Mouse (Mus musculus) embryonic fibroblast, embryonic 13.5 days (primary cell): ENCODE data around the gene Cyren. TPM values are rescaled to one million over a fixed set of nuclear protein-coding genes. Genes with fewer than 3 reads are reported as not detected.

Source experiments
- H3K27ac ChIP-seq: 2 replicates; pipeline ENCODE4 v1.5.1; 2012; ENCODE audit warnings: low read length, control low read depth, inconsistent platforms; ENCODE audit not compliant: insufficient read depth
- H3K4me1 ChIP-seq: 2 replicates; pipeline ENCODE4 v1.6.1; 2011; ENCODE audit warnings: low read length; ENCODE audit not compliant: control insufficient read depth, insufficient read depth
- H3K4me3 ChIP-seq: 2 replicates; pipeline ENCODE4 v1.5.1; 2011; ENCODE audit warnings: mild to moderate bottlenecking, control low read depth, low read length; ENCODE audit not compliant: insufficient read depth
- CTCF ChIP-seq: IDR thresholded peaks from 2 replicates; pipeline ENCODE4 v1.5.1; 2011; ENCODE audit warnings: mild to moderate bottlenecking, control low read depth, low read length, moderate library complexity, borderline replicate concordance; ENCODE audit not compliant: insufficient read depth
- POLR2A ChIP-seq: IDR thresholded peaks from 2 replicates; pipeline ENCODE4 v1.6.1; 2011; ENCODE audit warnings: low read depth, mild to moderate bottlenecking, control low read depth, low read length, moderate library complexity
- polyA plus RNA-seq: library from polyadenylated mRNA; stranded (reverse); fragments of >200 nt; gene quantifications from 2 replicates; pipeline ENCODE4 v1.2.4, GENCODE M21; 2011; ENCODE audit warnings: low read depth; ENCODE audit not compliant: missing spikeins, insufficient read length

Gene Cyren
- polyA plus RNA-seq, 1 experiment = 10.0 TPM

DNA sequence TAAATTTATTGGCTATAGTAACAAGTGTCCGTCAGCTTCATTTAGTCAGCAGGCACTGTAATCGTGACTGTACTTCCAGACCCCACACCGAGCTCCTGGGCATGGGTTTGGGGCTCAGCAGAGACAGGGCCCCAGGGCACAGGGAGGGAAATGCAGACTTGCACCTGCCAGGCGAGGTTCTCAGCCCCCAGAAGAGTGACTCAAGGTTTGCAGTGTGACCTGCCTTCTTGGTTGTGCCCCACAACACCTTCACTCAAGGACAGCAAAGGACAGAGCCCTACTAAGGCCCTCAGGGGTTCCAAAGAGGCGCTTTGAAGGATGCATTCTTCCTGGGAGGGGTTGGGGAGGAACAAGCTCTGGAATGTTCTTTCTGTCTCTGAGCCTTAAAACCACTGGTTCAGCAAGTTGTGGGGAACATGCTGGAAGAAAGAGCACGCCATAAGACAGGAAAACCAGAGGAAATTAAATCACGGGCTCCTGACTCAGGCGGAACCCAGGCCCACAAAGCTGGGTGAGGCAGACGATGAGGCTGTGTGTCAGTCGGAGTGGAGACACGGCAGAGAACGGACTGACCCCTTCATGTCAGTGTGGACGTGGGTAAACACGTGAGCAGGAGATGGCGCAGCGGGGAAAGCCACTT, 1.4 kb upstream of the Cyren start:
- TF ChIP-seq CTCF = no peak
- TF ChIP-seq POLR2A = no peak
- H3K27ac ChIP-seq = no peak overlapping the region
- H3K4me1 ChIP-seq = peaks cover 2% of the 10 kb centered on the region; the same call in 1 of the 2 replicates
- H3K4me3 ChIP-seq = no peak overlapping the region

- peaks cover 2% of the 10 kb centered on the region; the same call in 1 of the 2 replicates for H3K4me1 ChIP-seq
- H3K27ac ChIP-seq = no peak overlapping the region
- TF ChIP-seq POLR2A (peak; percentile 51; the same call in 1 of the 2 replicates), CTCF (no peak)
- peak overlapping the region; percentile 73 for H3K4me3 ChIP-seq
Observed at GRCm38 (mm10) chr6:34876835-34877156, 1.1 kb downstream of the Cyren start.

DNA sequence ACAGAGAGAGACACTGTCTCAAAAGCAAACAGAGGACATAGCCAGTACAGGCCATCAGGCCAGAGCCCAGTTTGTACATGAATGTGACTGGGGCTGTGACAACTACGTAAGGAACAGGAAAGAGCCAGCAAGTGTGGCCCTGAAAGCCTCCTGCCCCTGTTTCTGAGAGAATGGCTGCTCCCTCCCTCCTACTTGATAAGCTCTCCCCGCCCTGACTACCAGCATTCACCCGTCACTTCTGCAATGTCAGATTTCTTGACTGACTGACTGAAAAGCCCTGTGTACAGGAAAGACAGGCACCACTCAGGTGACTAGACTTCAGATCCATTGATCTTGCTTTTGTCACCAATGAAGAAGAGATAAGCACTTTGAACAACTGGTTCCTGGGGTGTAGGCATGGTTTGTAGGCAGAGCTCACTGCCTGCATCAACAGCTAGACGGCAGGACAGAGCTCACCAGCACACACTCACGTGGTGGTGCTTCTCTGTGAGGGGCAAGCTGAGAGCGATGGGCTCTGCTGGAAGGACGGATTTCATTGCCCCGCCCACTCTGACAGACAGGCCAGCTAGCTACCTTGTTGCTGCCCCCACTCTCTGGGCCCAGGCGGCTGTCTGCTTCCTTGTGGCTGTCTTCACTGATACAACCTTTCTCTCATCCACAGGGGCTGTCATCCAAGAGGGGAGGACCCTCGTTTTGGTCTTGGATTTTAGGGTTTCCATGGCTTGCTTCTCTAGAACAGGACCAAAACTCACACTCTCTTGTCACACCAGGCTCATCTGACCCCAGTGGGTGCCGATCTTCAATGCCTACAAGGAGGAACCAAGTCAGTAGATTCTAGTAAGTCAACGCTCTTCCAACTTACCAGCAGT, 1.7 kb downstream of the Cyren start:
- H3K27ac ChIP-seq = no peak overlapping the region
- no peak for TF ChIP-seq CTCF
- TF ChIP-seq POLR2A = no peak
- H3K4me1 ChIP-seq = peaks cover 4% of the 10 kb centered on the region

GRCm38 (mm10) chr6:34875268-34875761, 2.5 kb downstream of the Cyren start:
- Histone ChIP-seq H3K4me1 (peaks cover 5% of the 10 kb centered on the region), H3K4me3 (no peak overlapping the region), H3K27ac (no peak overlapping the region)
- TF ChIP-seq POLR2A (no peak), CTCF (no peak)

More for the DNA sequence above, 1.7 kb downstream of the Cyren start:
- H3K4me3 ChIP-seq = no peak overlapping the region

- peaks cover 11% of the 10 kb centered on the region for H3K4me1 ChIP-seq
- no peak overlapping the region for H3K4me3 ChIP-seq
- no peak overlapping the region for H3K27ac ChIP-seq
- TF ChIP-seq CTCF (no peak), POLR2A (no peak)
Observed at GRCm38 (mm10) chr6:34874101-34874921, 3.5 kb downstream of the Cyren start.

DNA sequence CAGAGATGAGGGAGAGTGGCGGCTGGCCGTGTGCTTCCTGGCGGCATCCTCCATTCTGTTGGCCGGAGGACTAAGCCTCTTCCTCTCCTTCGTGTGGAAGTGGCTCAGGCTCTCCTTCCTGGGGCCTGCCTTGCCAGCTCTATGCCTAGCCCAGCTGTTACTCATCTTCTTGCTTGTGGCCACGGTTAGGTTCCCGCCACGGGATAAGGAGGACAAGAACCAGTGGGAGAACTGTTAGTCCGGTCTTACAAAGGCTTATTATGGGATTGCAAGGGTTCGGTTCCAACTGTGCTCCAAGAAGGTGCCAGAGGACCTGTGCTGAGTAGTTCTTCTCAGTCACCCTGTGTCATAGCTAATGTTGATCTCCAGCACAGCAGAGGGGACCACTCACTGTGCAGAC, 5.0 kb downstream of the Cyren start:
- Histone ChIP-seq H3K4me1 (peaks cover 11% of the 10 kb centered on the region; the same call in 1 of the 2 replicates), H3K27ac (no peak overlapping the region), H3K4me3 (no peak overlapping the region)
- no peak for TF ChIP-seq POLR2A
- no peak for TF ChIP-seq CTCF

GRCm38 (mm10) chr6:34871929-34872328, 5.9 kb downstream of the Cyren start:
- Histone ChIP-seq H3K27ac (no peak overlapping the region), H3K4me3 (no peak overlapping the region), H3K4me1 (peaks cover 9% of the 10 kb centered on the region; the same call in 1 of the 2 replicates)
- TF ChIP-seq POLR2A = no peak
- TF ChIP-seq CTCF = no peak

GRCm38 (mm10) chr6:34870724-34871123, 7.1 kb downstream of the Cyren start:
- TF ChIP-seq POLR2A (0 out of 2 replicates have a peak, but pooled peaks have one; percentile 2), CTCF (no peak)
- Histone ChIP-seq H3K4me3 (no peak overlapping the region), H3K27ac (peak overlapping the region; percentile 83), H3K4me1 (peaks cover 13% of the 10 kb centered on the region)

DNA sequence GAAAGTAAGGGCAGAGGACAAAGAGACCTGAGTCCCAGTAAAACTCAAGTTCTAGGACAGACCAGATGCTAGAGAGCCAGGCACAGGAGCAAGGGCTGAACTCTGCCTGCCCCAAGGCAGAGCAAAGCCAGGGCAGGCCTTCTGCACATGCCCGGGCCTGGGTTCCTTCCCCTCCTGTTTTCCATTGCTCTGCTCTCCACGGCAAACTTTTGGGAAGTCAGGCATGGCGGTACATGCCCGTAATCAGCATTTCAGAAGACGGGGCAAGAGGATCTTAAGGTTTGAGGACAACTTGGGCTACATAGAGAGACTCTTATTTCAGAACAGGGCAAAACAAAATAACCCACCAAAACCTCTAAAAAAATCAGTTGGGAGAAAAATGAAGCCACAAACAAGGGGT, 7.7 kb downstream of the Cyren start:
- H3K4me3 ChIP-seq = no peak overlapping the region
- peaks cover 14% of the 10 kb centered on the region for H3K4me1 ChIP-seq
- H3K27ac ChIP-seq = peak overlapping the region; percentile 83
- no peak for TF ChIP-seq CTCF
- no peak for TF ChIP-seq POLR2A
